Mouse (Mus musculus): ENCODE data around the gene Svbp. TPM values are rescaled to one million over a fixed set of nuclear protein-coding genes. Genes with fewer than 3 reads are reported as not detected.

Gene Svbp
- polyA plus RNA-seq, 2 experiments, result 51.2 to 116 TPM

DNA sequence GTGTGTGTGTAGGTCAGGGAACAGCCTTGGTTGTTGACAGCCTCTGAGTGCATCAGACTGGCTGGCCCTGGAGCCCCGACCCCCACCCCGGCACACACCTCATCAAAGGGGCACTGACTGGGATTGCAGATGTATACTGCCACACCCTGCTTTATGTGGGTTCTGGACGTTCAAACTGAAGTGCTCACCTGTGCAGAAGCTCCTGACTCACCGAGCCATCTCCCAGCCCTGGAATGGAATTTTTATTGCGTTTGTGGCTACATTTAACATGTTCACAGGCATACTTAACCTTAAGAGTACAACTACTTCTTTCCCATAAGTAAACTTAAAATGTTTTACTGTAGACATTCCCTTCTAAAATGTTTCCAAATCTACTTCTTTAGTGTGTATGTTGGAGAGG lies 37.2 kb upstream of the Svbp start:
- ATAC-seq (ENCODE audit: insufficient read depth) (no peak), DNase-seq (ENCODE audit: low read depth in 3 of 3, low spot score in 3 of 3) (no peak)
- Histone ChIP-seq H3K36me3 (replicated peaks; ENCODE audit: control insufficient read depth, insufficient read depth, low read depth) (no peaks in the 10 kb centered on the region), H3K27me3 (ENCODE audit: control insufficient read depth, insufficient read depth, low read length) (no peaks in the 10 kb centered on the region), H3K4me2 (ENCODE audit: low read depth) (no peak overlapping the region), H3K27ac (no peak overlapping the region), H3K9me3 (ENCODE audit: control insufficient read depth, low read length) (no peaks in the 10 kb centered on the region), H3K4me3 (ENCODE audit: insufficient read depth in 1 of 2, low read depth in 2 of 2, low read length in 2 of 2) (no peak overlapping the region), H3K9ac (replicated peaks) (no peak overlapping the region), H3K4me1 (replicated peaks; ENCODE audit: control insufficient read depth in 2 of 2, insufficient read depth in 2 of 2, low read length in 1 of 2) (no peaks in the 10 kb centered on the region)
- no peak for TF ChIP-seq EP300 (IDR thresholded peaks at IDR 0.05; ENCODE audit: low read depth)
- TF ChIP-seq CTCF (IDR thresholded peaks at IDR 0.05; ENCODE audit: low read depth), result no peak
- WGBS (ENCODE audit: insufficient replicate concordance), result 72% methylated on average over 5 of the region's 5 CpGs

DNA sequence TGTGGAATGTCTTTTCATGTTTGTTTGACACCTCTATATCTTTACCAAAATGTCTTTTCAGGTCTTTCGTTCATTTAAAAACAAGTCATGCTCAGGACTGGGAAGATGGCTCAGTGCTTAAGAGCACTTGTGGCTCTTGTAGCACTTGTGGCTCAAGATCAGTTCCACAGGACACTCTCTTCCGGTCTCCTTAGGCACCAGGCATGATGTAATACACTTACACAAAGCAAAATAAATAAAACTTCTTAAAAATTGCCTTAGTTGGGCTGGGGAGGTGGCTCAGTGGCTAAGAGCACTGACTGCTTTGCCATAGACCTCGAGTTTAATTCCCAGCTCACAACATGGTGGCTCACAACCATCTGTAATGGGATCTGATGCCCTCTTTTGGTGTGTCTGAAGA lies 33.7 kb upstream of the Svbp start:
- no peak overlapping the region for H3K4me2 ChIP-seq (ENCODE audit: low read depth)
- no peak overlapping the region for H3K9ac ChIP-seq (replicated peaks)
- no peak overlapping the region for H3K27ac ChIP-seq
- ATAC-seq (ENCODE audit: insufficient read depth), result no peak
- TF ChIP-seq CTCF (IDR thresholded peaks at IDR 0.05; ENCODE audit: low read depth), result no peak
- no peak for TF ChIP-seq EP300 (IDR thresholded peaks at IDR 0.05; ENCODE audit: low read depth)
- no peaks in the 10 kb centered on the region for H3K9me3 ChIP-seq (ENCODE audit: control insufficient read depth, low read length)
- no peaks in the 10 kb centered on the region for H3K27me3 ChIP-seq (ENCODE audit: control insufficient read depth, insufficient read depth, low read length)
- 61% methylated on average over 3 of the region's 3 CpGs for WGBS (ENCODE audit: insufficient replicate concordance)
- no peak overlapping the region for H3K4me3 ChIP-seq (ENCODE audit: insufficient read depth in 1 of 2, low read depth in 2 of 2, low read length in 2 of 2)
- no peaks in the 10 kb centered on the region for H3K36me3 ChIP-seq (replicated peaks; ENCODE audit: control insufficient read depth, insufficient read depth, low read depth)
- no peak for DNase-seq (ENCODE audit: low read depth in 3 of 3, low spot score in 3 of 3)
- no peaks in the 10 kb centered on the region for H3K4me1 ChIP-seq (replicated peaks; ENCODE audit: control insufficient read depth in 2 of 2, insufficient read depth in 2 of 2, low read length in 1 of 2)

DNA sequence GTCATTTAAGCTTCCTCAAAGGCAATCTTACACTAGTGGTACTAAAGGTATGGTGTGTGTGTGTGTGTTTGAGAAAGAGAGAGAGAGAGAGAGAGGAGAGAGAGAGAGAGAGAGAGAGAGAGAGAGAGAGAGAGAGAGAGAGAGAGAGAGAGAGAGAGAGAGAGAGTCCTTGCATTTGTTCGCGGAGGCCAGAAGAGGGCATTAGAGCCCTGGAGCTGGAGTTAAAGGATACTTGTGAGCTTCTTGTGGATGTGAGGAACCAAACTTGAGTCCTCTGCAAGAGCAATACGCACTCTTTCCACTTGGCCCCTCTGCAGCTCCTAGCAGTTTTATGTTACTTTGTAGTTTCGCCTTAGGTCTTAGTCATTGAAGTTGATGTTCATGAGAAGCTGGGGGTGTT lies 32.1 kb upstream of the Svbp start:
- Histone ChIP-seq H3K9me3 (ENCODE audit: control insufficient read depth, low read length) (no peaks in the 10 kb centered on the region), H3K27ac (no peak overlapping the region), H3K9ac (replicated peaks) (no peak overlapping the region), H3K4me2 (ENCODE audit: low read depth) (no peak overlapping the region), H3K4me3 (ENCODE audit: insufficient read depth in 1 of 2, low read depth in 2 of 2, low read length in 2 of 2) (no peak overlapping the region), H3K36me3 (replicated peaks; ENCODE audit: control insufficient read depth, insufficient read depth, low read depth) (no peaks in the 10 kb centered on the region), H3K27me3 (ENCODE audit: control insufficient read depth, insufficient read depth, low read length) (no peaks in the 10 kb centered on the region), H3K4me1 (replicated peaks; ENCODE audit: control insufficient read depth in 2 of 2, insufficient read depth in 2 of 2, low read length in 1 of 2) (no peaks in the 10 kb centered on the region)
- TF ChIP-seq EP300 (IDR thresholded peaks at IDR 0.05; ENCODE audit: low read depth) (no peak), CTCF (IDR thresholded peaks at IDR 0.05; ENCODE audit: low read depth) (peak; percentile 45; the same call in 1 of the 2 replicates)
- no peak for ATAC-seq (ENCODE audit: insufficient read depth)
- no peak for DNase-seq (ENCODE audit: low read depth in 3 of 3, low spot score in 3 of 3)
- 63% methylated on average over 4 of the region's 4 CpGs for WGBS (ENCODE audit: insufficient replicate concordance)

DNA sequence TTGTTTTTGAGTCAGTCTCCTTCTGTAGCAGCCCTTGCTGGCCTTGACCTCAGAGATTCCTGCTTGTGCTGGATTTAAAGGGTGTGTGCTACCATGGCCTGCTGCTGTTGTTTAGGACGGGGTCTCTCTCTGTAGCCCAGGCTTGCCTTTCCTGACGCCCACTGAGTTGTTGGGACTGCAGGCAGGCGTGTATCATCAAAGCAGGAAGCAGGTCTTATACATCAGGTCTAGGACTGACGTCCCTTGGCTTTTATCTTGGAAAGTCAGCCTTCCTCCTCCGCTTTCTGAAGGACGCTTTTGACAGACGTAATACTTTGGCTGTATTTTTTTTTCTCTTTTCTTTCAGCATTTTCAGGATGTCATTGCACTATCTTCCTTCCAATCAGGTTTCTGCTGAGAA lies 29.2 kb upstream of the Svbp start:
- Histone ChIP-seq H3K4me1 (replicated peaks; ENCODE audit: control insufficient read depth in 2 of 2, insufficient read depth in 2 of 2, low read length in 1 of 2) (no peaks in the 10 kb centered on the region), H3K27me3 (ENCODE audit: control insufficient read depth, insufficient read depth, low read length) (no peaks in the 10 kb centered on the region), H3K9me3 (ENCODE audit: control insufficient read depth, low read length) (no peaks in the 10 kb centered on the region), H3K4me2 (ENCODE audit: low read depth) (no peak overlapping the region), H3K4me3 (ENCODE audit: insufficient read depth in 1 of 2, low read depth in 2 of 2, low read length in 2 of 2) (no peak overlapping the region), H3K36me3 (replicated peaks; ENCODE audit: control insufficient read depth, insufficient read depth, low read depth) (peaks cover 4% of the 10 kb centered on the region; the same call in 1 of the 2 replicates), H3K9ac (replicated peaks) (no peak overlapping the region), H3K27ac (no peak overlapping the region)
- TF ChIP-seq CTCF (IDR thresholded peaks at IDR 0.05; ENCODE audit: low read depth) (no peak), EP300 (IDR thresholded peaks at IDR 0.05; ENCODE audit: low read depth) (no peak)
- DNase-seq (ENCODE audit: low read depth in 3 of 3, low spot score in 3 of 3) (no peak), ATAC-seq (ENCODE audit: insufficient read depth) (no peak)
- 22% methylated on average over 7 of the region's 7 CpGs for WGBS (ENCODE audit: insufficient replicate concordance)

DNA sequence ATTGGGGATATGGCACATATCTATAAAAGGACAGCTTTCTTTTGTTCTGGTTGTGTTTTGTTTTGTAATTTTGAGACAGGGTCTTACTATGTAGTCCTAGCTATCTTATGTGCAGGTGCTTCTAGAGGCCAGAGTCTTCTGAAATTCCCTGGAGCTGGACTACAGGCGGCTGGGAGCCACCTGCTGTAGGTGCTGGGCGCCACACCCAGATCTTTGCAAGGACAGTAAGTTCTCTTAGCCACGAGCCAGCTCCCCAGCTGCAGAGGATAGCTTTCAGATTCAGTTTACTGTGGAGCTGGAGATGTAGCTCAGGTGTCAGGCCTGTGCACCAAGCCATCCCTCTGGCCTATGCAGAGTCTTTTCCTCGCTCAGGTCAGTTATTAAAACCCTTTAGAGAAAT lies 28.0 kb upstream of the Svbp start:
- 68% methylated on average over 4 of the region's 4 CpGs for WGBS (ENCODE audit: insufficient replicate concordance)
- ATAC-seq (ENCODE audit: insufficient read depth), result no peak

More for the DNA sequence above, 28.0 kb upstream of the Svbp start:
- no peak overlapping the region for H3K9ac ChIP-seq (replicated peaks)
- H3K36me3 ChIP-seq (replicated peaks; ENCODE audit: control insufficient read depth, insufficient read depth, low read depth), result peaks cover 4% of the 10 kb centered on the region; the same call in 1 of the 2 replicates
- H3K4me2 ChIP-seq (ENCODE audit: low read depth), result no peak overlapping the region
- H3K27ac ChIP-seq, result no peak overlapping the region
- H3K27me3 ChIP-seq (ENCODE audit: control insufficient read depth, insufficient read depth, low read length), result no peaks in the 10 kb centered on the region
- no peak overlapping the region for H3K4me3 ChIP-seq (ENCODE audit: insufficient read depth in 1 of 2, low read depth in 2 of 2, low read length in 2 of 2)
- H3K4me1 ChIP-seq (replicated peaks; ENCODE audit: control insufficient read depth in 2 of 2, insufficient read depth in 2 of 2, low read length in 1 of 2), result no peaks in the 10 kb centered on the region
- no peaks in the 10 kb centered on the region for H3K9me3 ChIP-seq (ENCODE audit: control insufficient read depth, low read length)
- DNase-seq (ENCODE audit: low read depth in 3 of 3, low spot score in 3 of 3), result no peak
- TF ChIP-seq EP300 (IDR thresholded peaks at IDR 0.05; ENCODE audit: low read depth) (no peak), CTCF (IDR thresholded peaks at IDR 0.05; ENCODE audit: low read depth) (peak; percentile 20; the same call in 1 of the 2 replicates)
